Mouse (Mus musculus): ENCODE results near the gene Rin3.

DNA sequence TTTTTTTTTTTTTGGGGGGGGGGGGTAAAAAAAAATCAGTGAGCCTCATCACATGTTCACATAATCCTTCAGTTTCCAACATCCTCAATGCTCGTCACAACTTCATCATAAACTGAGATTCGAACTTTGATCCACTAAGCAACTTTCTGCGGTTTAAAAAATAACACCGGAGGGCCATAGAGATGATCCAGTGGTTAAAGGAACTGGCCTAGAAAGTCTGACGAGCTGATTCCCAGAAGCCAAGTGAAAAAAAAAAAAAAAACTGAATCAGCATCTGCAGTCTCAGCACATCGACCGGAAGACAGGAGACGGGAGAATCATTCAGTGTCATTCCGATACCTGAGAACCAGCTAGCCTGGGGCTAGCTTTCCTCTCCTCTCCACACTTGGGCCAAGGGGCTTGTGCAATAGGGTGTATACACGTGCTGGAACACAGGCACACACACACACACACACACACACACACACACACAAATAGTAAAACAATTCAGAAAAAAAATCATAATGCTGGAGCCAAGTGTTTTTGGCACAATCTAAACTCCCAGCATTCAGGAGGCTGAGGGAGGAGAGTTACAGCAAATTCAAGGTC, 154.2 kb downstream of the Rin3 start:
- TF ChIP-seq ZNF384 (IDR thresholded peaks at IDR 0.05; ENCODE audit: low read depth, low read length), result no peak
- TF ChIP-seq CTCF (IDR thresholded peaks at IDR 0.05 in 2 of 3, conservative IDR thresholded peaks at IDR 0.05 in 1 of 3; ENCODE audit: control insufficient read depth in 1 of 3, insufficient read depth in 1 of 3, low read depth in 2 of 3, low read length in 3 of 3, poor library complexity in 1 of 3, severe bottlenecking in 1 of 3), result no peak
- no peak for TF ChIP-seq TAL1 (IDR thresholded peaks at IDR 0.05; ENCODE audit: low read length)
- no peak for TF ChIP-seq MAX (IDR thresholded peaks at IDR 0.05; ENCODE audit: low read length)
- no peak for TF ChIP-seq USF2 (IDR thresholded peaks at IDR 0.05; ENCODE audit: borderline replicate concordance in 1 of 2, insufficient read depth in 1 of 2, low read depth in 1 of 2, low read length in 2 of 2)
- no peak for TF ChIP-seq POLR2AphosphoS5 (IDR thresholded peaks at IDR 0.05; ENCODE audit: borderline replicate concordance, low read depth, low read length)
- no peak for TF ChIP-seq POLR2A (IDR thresholded peaks at IDR 0.05; ENCODE audit: control insufficient read depth in 1 of 2, insufficient read depth in 1 of 2, low read depth in 1 of 2, low read length in 2 of 2, poor library complexity in 1 of 2)
- TF ChIP-seq EP300 (IDR thresholded peaks at IDR 0.05; ENCODE audit: low read depth in 1 of 2, low read length in 2 of 2), result no peak
- TF ChIP-seq TCF12 (IDR thresholded peaks at IDR 0.05; ENCODE audit: low read depth, low read length), result no peak
- no peak for TF ChIP-seq ZC3H11A (IDR thresholded peaks at IDR 0.05; ENCODE audit: low read depth, low read length)
- TF ChIP-seq UBTF (IDR thresholded peaks at IDR 0.05; ENCODE audit: borderline replicate concordance, insufficient read depth, low read depth, low read length), result no peak
- no peak for TF ChIP-seq ZMIZ1 (IDR thresholded peaks at IDR 0.05; ENCODE audit: low read depth, low read length)
- TF ChIP-seq E2F4 (IDR thresholded peaks at IDR 0.05; ENCODE audit: borderline replicate concordance, low read depth, low read length), result no peak

All from MEL (cell line).